Mouse (Mus musculus) kidney, adult 10 weeks (tissue): ENCODE measurements around the gene Sprr2a3. TPM values are rescaled to one million over a fixed set of nuclear protein-coding genes. Genes with fewer than 3 reads are reported as not detected.

ENCODE experiments used
- polyA plus RNA-seq: library from polyadenylated mRNA; stranded (reverse); fragments of 350-450 nt; fragmentation: Illumina TruSeq; extraction: RNeasy Lipid Tissue Mini Kit (QIAGEN cat#74804); gene quantifications from one replicate; pipeline ENCODE4 v1.2.3, GENCODE M21; 2014; ENCODE audit warnings: low read depth, low replicate concordance

The Sprr2a3 gene
- 0.85 TPM for polyA plus RNA-seq

DNA sequence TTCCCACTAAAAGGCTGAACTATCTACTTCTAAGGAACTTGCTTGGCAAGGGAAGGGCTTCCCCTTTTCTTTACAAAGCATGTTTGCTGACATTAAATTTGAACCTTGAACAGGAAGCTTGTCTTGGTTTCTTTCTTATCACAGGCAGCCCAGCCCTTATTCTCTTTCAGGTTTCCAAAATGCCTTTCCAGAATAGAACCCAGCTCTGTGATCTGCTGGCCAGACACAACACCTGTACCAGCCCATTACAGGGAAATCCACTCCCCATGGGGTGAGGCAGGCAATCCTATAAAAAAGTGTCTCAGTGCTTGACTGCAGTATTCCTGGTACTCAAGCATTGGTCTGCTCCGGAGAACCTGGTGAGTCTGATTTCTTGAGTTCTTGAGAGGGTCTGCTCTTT lies at the start of gene Sprr2a3:
Sprr2a3 (plus strand) TSS at position 317 of the 400 bp plus-strand sequence.

DNA sequence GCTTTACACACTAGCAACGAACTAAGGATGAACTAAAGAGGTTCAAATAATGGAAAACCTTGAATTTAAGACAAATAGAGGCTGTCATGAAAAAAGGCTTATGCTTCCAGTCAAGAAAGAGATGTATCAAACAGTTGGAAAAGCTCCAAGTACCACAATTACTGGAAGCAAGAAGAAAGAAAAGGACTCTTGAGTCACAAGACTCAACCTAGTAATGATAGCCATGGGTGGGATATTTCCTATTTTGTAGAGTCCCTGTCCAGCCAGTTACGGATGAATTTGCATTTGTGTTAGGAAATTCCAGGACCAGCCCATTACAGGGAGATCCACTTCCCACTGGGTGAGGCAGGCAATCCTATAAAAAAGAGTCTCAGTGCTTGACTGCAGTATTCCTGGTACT lies 31.1 kb downstream of the Sprr2a3 start, which contains the start of gene Sprr2b:
Sprr2b (plus strand) TSS at position 301 of the 400 bp plus-strand sequence.

DNA sequence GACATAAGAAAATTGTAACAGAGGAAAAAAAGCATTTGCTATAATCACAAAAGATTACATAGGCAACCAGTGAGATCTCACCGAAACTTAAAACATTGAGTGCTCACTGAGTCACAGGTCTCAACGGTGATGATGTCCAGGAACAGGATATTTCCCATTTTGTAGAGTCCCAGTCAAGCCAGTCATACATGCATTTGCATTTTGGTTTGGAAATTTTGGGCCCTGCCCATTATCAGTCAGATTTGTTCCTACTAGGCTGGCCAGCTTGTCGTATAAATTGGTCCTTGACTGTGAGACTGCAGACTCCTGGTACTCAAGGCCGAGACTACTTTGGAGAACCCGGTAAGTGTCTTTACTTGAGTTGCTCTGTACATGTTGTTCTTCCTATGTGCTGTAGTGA lies 53.6 kb downstream of the Sprr2a3 start, which contains the start of gene Sprr2d:
Sprr2d (plus strand) TSS at position 301 of the 400 bp plus-strand sequence.

Other genes with a start within 250 kb of the Sprr2a3 start
- not detected for gene Lor, start 202.3 kb upstream of the Sprr2a3 start, polyA plus RNA-seq
- gene Prr9, start 161.5 kb upstream of the Sprr2a3 start, polyA plus RNA-seq, result not detected
- not detected for gene Lelp1, start 142.7 kb upstream of the Sprr2a3 start, polyA plus RNA-seq
- gene Sprr2a1, start 69.6 kb upstream of the Sprr2a3 start, polyA plus RNA-seq, result 1.1 TPM
- 11.2 TPM for gene Sprr2a2, start 69.5 kb upstream of the Sprr2a3 start, polyA plus RNA-seq
- not detected for gene Sprr2b, start 31.2 kb downstream of the Sprr2a3 start, polyA plus RNA-seq
- gene Sprr2d, start 53.7 kb downstream of the Sprr2a3 start, polyA plus RNA-seq, result not detected
- not detected for gene Sprr2e, start 66.7 kb downstream of the Sprr2a3 start, polyA plus RNA-seq
- not detected for gene Sprr2f, start 79.8 kb downstream of the Sprr2a3 start, polyA plus RNA-seq
- not detected for gene Sprr2h, start 100.3 kb downstream of the Sprr2a3 start, polyA plus RNA-seq
- not detected for gene Sprr2i, start 122.6 kb downstream of the Sprr2a3 start, polyA plus RNA-seq
- not detected for gene Sprr2j-ps, start 132.7 kb downstream of the Sprr2a3 start, polyA plus RNA-seq
- gene Gm9774, start 144.0 kb downstream of the Sprr2a3 start, polyA plus RNA-seq, result 4.8 TPM
- gene Sprr2k, start 147.2 kb downstream of the Sprr2a3 start, polyA plus RNA-seq, result not detected
- gene Sprr1b, start 153.4 kb downstream of the Sprr2a3 start, polyA plus RNA-seq, result not detected
- not detected for gene Sprr3, start 173.3 kb downstream of the Sprr2a3 start, polyA plus RNA-seq
- 9.1 TPM for gene Sprr1a, start 200.5 kb downstream of the Sprr2a3 start, polyA plus RNA-seq
- not detected for gene Sprr4, start 215.1 kb downstream of the Sprr2a3 start, polyA plus RNA-seq
- gene 2310046K23Rik, start 249.1 kb downstream of the Sprr2a3 start, polyA plus RNA-seq, result not detected